Mouse (Mus musculus): Measurements from ENCODE around the gene Kit. TPM values are rescaled to one million over a fixed set of nuclear protein-coding genes. Genes with fewer than 3 reads are reported as not detected.

Gene Kit
- polyA plus RNA-seq, 2 experiments: 11.0 to 13.4 TPM

DNA sequence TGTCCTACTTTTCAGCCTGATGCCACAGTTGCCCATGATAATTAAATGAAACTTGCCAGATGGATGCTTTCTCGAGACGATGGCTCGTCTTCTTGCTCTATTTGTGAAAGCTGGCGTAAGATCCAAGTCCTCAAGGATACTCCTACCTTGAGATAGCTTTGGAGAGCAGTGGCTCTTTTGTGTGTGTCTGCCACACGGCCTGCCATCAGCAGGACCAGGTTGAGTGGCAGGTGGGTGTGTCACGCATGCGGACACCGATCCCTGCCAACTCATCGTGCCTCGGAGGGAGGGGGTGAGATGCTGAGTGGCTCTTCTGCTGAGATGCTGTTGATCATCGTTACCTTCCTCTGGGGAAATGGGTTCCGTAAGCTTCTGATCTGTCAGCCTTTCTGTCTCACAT lies 60.7 kb downstream of the Kit start:
- Histone ChIP-seq H3K4me1 (replicated peaks; ENCODE audit: control insufficient read depth in 2 of 2, insufficient read depth in 2 of 2, low read length in 1 of 2) (0 out of 4 replicates have a peak, but pooled peaks cover 0 to 3% of the 10 kb centered on the region in 2 experiments), H3K4me3 (ENCODE audit: insufficient read depth in 1 of 2, low read depth in 2 of 2, low read length in 2 of 2) (no peak overlapping the region), H3K27me3 (ENCODE audit: control insufficient read depth, insufficient read depth, low read length) (no peaks in the 10 kb centered on the region), H3K4me2 (ENCODE audit: low read depth) (no peak overlapping the region), H3K9ac (replicated peaks) (no peak overlapping the region), H3K27ac (no peak overlapping the region), H3K9me3 (ENCODE audit: control insufficient read depth, low read length) (no peaks in the 10 kb centered on the region), H3K36me3 (replicated peaks; ENCODE audit: control insufficient read depth, insufficient read depth, low read depth) (no peaks in the 10 kb centered on the region)
- TF ChIP-seq EP300 (IDR thresholded peaks at IDR 0.05; ENCODE audit: low read depth): no peak
- TF ChIP-seq CTCF (IDR thresholded peaks at IDR 0.05; ENCODE audit: low read depth): no peak
- WGBS (ENCODE audit: insufficient replicate concordance): 64% methylated on average over 12 of the region's 12 CpGs
- ATAC-seq (ENCODE audit: insufficient read depth) (no peak), DNase-seq (ENCODE audit: low read depth in 3 of 3, low spot score in 3 of 3) (no peak)

DNA sequence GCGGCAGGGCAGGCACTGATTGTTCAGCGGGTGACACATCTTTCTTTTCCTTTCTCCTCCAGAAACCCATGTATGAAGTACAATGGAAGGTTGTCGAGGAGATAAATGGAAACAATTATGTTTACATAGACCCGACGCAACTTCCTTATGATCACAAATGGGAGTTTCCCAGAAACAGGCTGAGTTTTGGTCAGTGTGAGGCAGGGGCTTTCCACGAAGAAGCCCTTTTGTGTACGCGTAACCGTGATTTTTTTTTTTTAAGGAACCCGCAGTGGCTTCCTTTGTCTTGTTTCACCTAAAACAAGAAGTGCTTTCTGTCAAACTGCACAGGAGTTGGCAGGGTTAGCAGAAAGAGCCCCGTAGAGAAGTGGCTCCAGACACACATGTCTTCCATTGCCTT lies 65.9 kb downstream of the Kit start:
- Histone ChIP-seq H3K4me1 (replicated peaks; ENCODE audit: control insufficient read depth in 2 of 2, insufficient read depth in 2 of 2, low read length in 1 of 2) (no peaks in the 10 kb centered on the region), H3K27ac (no peak overlapping the region), H3K36me3 (replicated peaks; ENCODE audit: control insufficient read depth, insufficient read depth, low read depth) (no peaks in the 10 kb centered on the region), H3K27me3 (ENCODE audit: control insufficient read depth, insufficient read depth, low read length) (no peaks in the 10 kb centered on the region), H3K4me2 (ENCODE audit: low read depth) (no peak overlapping the region), H3K9me3 (ENCODE audit: control insufficient read depth, low read length) (no peaks in the 10 kb centered on the region), H3K9ac (replicated peaks) (no peak overlapping the region), H3K4me3 (ENCODE audit: insufficient read depth in 1 of 2, low read depth in 2 of 2, low read length in 2 of 2) (no peak overlapping the region)
- no peak for DNase-seq (ENCODE audit: low read depth in 3 of 3, low spot score in 3 of 3)
- TF ChIP-seq CTCF (IDR thresholded peaks at IDR 0.05; ENCODE audit: low read depth) (no peak), EP300 (IDR thresholded peaks at IDR 0.05; ENCODE audit: low read depth) (no peak)
- WGBS (ENCODE audit: insufficient replicate concordance): 64% methylated on average over 11 of the region's 11 CpGs
- no peak for ATAC-seq (ENCODE audit: insufficient read depth)

DNA sequence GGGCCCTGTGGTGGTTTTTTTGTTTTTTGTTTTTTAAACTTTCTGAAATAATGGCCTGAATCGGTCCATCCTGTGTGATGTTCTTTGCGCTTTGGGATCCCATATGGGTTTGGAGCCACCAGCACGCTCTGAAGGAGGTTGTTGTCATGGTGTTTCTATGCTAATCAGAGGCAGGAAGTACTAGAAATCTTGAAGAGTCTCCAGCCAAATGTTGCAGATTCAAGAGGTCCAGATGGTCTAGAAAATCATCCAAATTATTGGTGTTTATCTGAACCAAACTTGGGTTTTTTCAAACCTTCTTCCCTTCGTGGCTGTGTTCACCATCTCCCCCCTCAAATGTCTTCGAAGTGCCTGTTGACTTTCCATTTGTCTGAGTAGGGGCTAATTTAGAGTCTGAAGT lies 72.3 kb downstream of the Kit start:
- TF ChIP-seq CTCF (IDR thresholded peaks at IDR 0.05; ENCODE audit: low read depth) (no peak), EP300 (IDR thresholded peaks at IDR 0.05; ENCODE audit: low read depth) (no peak)
- H3K27me3 ChIP-seq (ENCODE audit: control insufficient read depth, insufficient read depth, low read length): no peaks in the 10 kb centered on the region
- no peak overlapping the region for H3K4me2 ChIP-seq (ENCODE audit: low read depth)

DNA sequence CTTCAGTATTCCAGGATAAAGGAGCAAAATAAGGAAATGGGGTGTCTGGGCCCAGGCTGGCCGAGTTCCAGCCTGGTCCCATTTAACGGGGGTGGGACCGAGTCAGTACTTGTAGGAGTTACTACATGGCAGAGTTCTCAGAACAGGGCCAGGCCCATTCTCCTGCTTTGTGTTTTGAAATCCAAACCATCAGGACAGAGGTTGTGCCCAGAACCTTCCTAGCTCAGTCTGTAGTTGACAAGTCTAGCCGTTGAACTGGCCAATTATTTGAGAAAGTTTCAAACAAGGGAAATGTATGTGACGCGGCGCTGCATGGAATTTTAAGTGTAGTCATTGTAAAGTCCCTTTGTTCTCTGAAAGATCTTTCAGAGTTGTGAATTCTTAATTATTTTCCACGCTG lies 75.8 kb downstream of the Kit start:
- DNase-seq (ENCODE audit: low read depth in 3 of 3, low spot score in 3 of 3): no peak
- no peaks in the 10 kb centered on the region; the same call in 1 of the 2 replicates for H3K36me3 ChIP-seq (replicated peaks; ENCODE audit: control insufficient read depth, insufficient read depth, low read depth)
- no peaks in the 10 kb centered on the region for H3K9me3 ChIP-seq (ENCODE audit: control insufficient read depth, low read length)
- WGBS (ENCODE audit: insufficient replicate concordance): 79% methylated on average over 8 of the region's 8 CpGs
- TF ChIP-seq CTCF (IDR thresholded peaks at IDR 0.05; ENCODE audit: low read depth) (no peak), EP300 (IDR thresholded peaks at IDR 0.05; ENCODE audit: low read depth) (no peak)
- H3K27me3 ChIP-seq (ENCODE audit: control insufficient read depth, insufficient read depth, low read length): no peaks in the 10 kb centered on the region
- H3K4me2 ChIP-seq (ENCODE audit: low read depth): no peak overlapping the region
- no peaks in the 10 kb centered on the region for H3K4me1 ChIP-seq (replicated peaks; ENCODE audit: control insufficient read depth in 2 of 2, insufficient read depth in 2 of 2, low read length in 1 of 2)
- no peak overlapping the region for H3K27ac ChIP-seq
- H3K9ac ChIP-seq (replicated peaks): no peak overlapping the region
- no peak overlapping the region for H3K4me3 ChIP-seq (ENCODE audit: insufficient read depth in 1 of 2, low read depth in 2 of 2, low read length in 2 of 2)
- ATAC-seq (ENCODE audit: insufficient read depth): no peak

More for the DNA sequence above, 72.3 kb downstream of the Kit start:
- Histone ChIP-seq H3K9ac (replicated peaks) (no peak overlapping the region), H3K4me1 (replicated peaks; ENCODE audit: control insufficient read depth in 2 of 2, insufficient read depth in 2 of 2, low read length in 1 of 2) (no peaks in the 10 kb centered on the region), H3K4me3 (ENCODE audit: insufficient read depth in 1 of 2, low read depth in 2 of 2, low read length in 2 of 2) (no peak overlapping the region), H3K9me3 (ENCODE audit: control insufficient read depth, low read length) (no peaks in the 10 kb centered on the region), H3K36me3 (replicated peaks; ENCODE audit: control insufficient read depth, insufficient read depth, low read depth) (no peaks in the 10 kb centered on the region), H3K27ac (no peak overlapping the region)
- 75% methylated on average over 5 of the region's 5 CpGs for WGBS (ENCODE audit: insufficient replicate concordance)
- no peak for ATAC-seq (ENCODE audit: insufficient read depth)
- DNase-seq (ENCODE audit: low read depth in 3 of 3, low spot score in 3 of 3): no peak

DNA sequence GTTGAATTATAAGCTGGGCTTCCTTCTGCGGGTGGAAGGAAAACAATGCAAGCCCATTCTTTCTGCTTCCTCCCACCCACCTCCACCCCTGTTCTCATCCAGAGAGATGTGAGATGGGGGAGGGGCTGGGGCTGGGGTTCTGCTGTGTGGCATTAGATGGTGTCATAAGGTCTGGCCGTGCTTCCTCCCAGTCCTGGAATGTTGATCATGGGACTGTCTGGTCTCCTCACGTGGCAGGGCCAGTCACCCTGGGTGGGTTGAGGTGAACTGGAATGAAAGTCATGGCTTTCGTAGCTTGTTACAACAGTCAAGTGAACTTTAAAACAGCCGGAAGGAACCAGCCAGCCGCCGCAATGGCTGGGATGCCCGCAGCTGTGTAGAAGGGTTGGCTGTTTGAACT lies 78.7 kb downstream of the Kit start:
- H3K9me3 ChIP-seq (ENCODE audit: control insufficient read depth, low read length): no peaks in the 10 kb centered on the region
- ATAC-seq (ENCODE audit: insufficient read depth) (no peak), DNase-seq (ENCODE audit: low read depth in 3 of 3, low spot score in 3 of 3) (no peak)
- no peak overlapping the region for H3K27ac ChIP-seq
- 82% methylated on average over 8 of the region's 8 CpGs for WGBS (ENCODE audit: insufficient replicate concordance)
- H3K27me3 ChIP-seq (ENCODE audit: control insufficient read depth, insufficient read depth, low read length): no peaks in the 10 kb centered on the region
- no peaks in the 10 kb centered on the region for H3K4me1 ChIP-seq (replicated peaks; ENCODE audit: control insufficient read depth in 2 of 2, insufficient read depth in 2 of 2, low read length in 1 of 2)
- H3K9ac ChIP-seq (replicated peaks): no peak overlapping the region
- TF ChIP-seq EP300 (IDR thresholded peaks at IDR 0.05; ENCODE audit: low read depth) (no peak), CTCF (IDR thresholded peaks at IDR 0.05; ENCODE audit: low read depth) (no peak)
- no peaks in the 10 kb centered on the region; the same call in 1 of the 2 replicates for H3K36me3 ChIP-seq (replicated peaks; ENCODE audit: control insufficient read depth, insufficient read depth, low read depth)
- no peak overlapping the region for H3K4me3 ChIP-seq (ENCODE audit: insufficient read depth in 1 of 2, low read depth in 2 of 2, low read length in 2 of 2)
- no peak overlapping the region for H3K4me2 ChIP-seq (ENCODE audit: low read depth)

Measured in liver, embryonic 14.5 days (tissue).